Mouse (Mus musculus): ENCODE measurements at regions not wholly inside any gene's neighbourhood (a gene's known extent, or its start where the extent isn't known, plus 50 kb on each side); places are given as distances from the start of the nearest gene placed in this dataset.
A peak's percentile ranks its signal among the peaks of the same experiment; 100 is the strongest.

- H3K4me1 ChIP-seq (ENCODE audit: insufficient read depth, low read length) = no peaks in the 10 kb centered on the region
- no peak overlapping the region for H3K27ac ChIP-seq (ENCODE audit: low read length)
- no peak overlapping the region for H3K4me3 ChIP-seq (ENCODE audit: low read length)
- H3K27me3 ChIP-seq (ENCODE audit: insufficient read depth, low read length) = no peaks in the 10 kb centered on the region
- no peak for ATAC-seq (ENCODE audit: low FRiP score, low TSS enrichment)
- no peak overlapping the region for H3K9ac ChIP-seq (replicated peaks; ENCODE audit: low read length)
- 78% methylated on average over 4 of the region's 4 CpGs for WGBS
- no peaks in the 10 kb centered on the region for H3K9me3 ChIP-seq (ENCODE audit: low read length)
- no peak overlapping the region for H3K4me2 ChIP-seq (replicated peaks; ENCODE audit: low read depth, low read length)
- H3K36me3 ChIP-seq (ENCODE audit: insufficient read depth, low read length) = no peaks in the 10 kb centered on the region
Observed at GRCm38 (mm10) chr3:110657495-110658105, 406.8 kb upstream of the Prmt6 start.

GRCm38 (mm10) chr3:110626326-110626725 is 375.5 kb upstream of the Prmt6 start:
- Histone ChIP-seq H3K9ac (replicated peaks; ENCODE audit: low read length) (no peak overlapping the region), H3K27ac (ENCODE audit: low read length) (no peak overlapping the region), H3K9me3 (ENCODE audit: low read length) (no peaks in the 10 kb centered on the region), H3K4me2 (replicated peaks; ENCODE audit: low read depth, low read length) (no peak overlapping the region), H3K4me3 (ENCODE audit: low read length) (no peak overlapping the region), H3K27me3 (ENCODE audit: insufficient read depth, low read length) (no peaks in the 10 kb centered on the region), H3K4me1 (ENCODE audit: insufficient read depth, low read length) (no peaks in the 10 kb centered on the region), H3K36me3 (ENCODE audit: insufficient read depth, low read length) (no peaks in the 10 kb centered on the region)
- WGBS = 43% methylated on average over 3 of the region's 3 CpGs
- ATAC-seq (ENCODE audit: low FRiP score, low TSS enrichment) = peak; percentile 76; the same call in 1 of the 2 replicates

GRCm38 (mm10) chr3:110599175-110599853 is 348.5 kb upstream of the Prmt6 start:
- no peaks in the 10 kb centered on the region for H3K27me3 ChIP-seq (ENCODE audit: insufficient read depth, low read length)
- WGBS = 58% methylated on average over 4 of the region's 4 CpGs
- H3K36me3 ChIP-seq (ENCODE audit: insufficient read depth, low read length) = no peaks in the 10 kb centered on the region
- H3K9me3 ChIP-seq (ENCODE audit: low read length) = no peaks in the 10 kb centered on the region
- H3K4me3 ChIP-seq (ENCODE audit: low read length) = no peak overlapping the region
- peak; percentile 54; the same call in 1 of the 2 replicates for ATAC-seq (ENCODE audit: low FRiP score, low TSS enrichment)
- H3K9ac ChIP-seq (replicated peaks; ENCODE audit: low read length) = no peak overlapping the region
- H3K4me2 ChIP-seq (replicated peaks; ENCODE audit: low read depth, low read length) = no peak overlapping the region
- no peak overlapping the region for H3K27ac ChIP-seq (ENCODE audit: low read length)
- H3K4me1 ChIP-seq (ENCODE audit: insufficient read depth, low read length) = no peaks in the 10 kb centered on the region

GRCm38 (mm10) chr3:110582766-110583165 is 332.0 kb upstream of the Prmt6 start:
- Histone ChIP-seq H3K4me2 (replicated peaks; ENCODE audit: low read depth, low read length) (no peak overlapping the region), H3K36me3 (ENCODE audit: insufficient read depth, low read length) (no peaks in the 10 kb centered on the region), H3K27ac (ENCODE audit: low read length) (0 out of 2 replicates have a peak overlapping the region, but pooled peaks have one; percentile 14), H3K4me1 (ENCODE audit: insufficient read depth, low read length) (peaks cover 2% of the 10 kb centered on the region; the same call in 1 of the 2 replicates), H3K9ac (replicated peaks; ENCODE audit: low read length) (no peak overlapping the region), H3K4me3 (ENCODE audit: low read length) (no peak overlapping the region), H3K9me3 (ENCODE audit: low read length) (no peaks in the 10 kb centered on the region), H3K27me3 (ENCODE audit: insufficient read depth, low read length) (no peaks in the 10 kb centered on the region)
- 43% methylated on average over 2 of the region's 2 CpGs for WGBS
- ATAC-seq (ENCODE audit: low FRiP score, low TSS enrichment) = no peak; the same call in 1 of the 2 replicates

- H3K4me1 ChIP-seq (ENCODE audit: insufficient read depth, low read length) = peaks cover 2% of the 10 kb centered on the region; the same call in 1 of the 2 replicates
- H3K27ac ChIP-seq (ENCODE audit: low read length) = no peak overlapping the region
- 69% methylated on average over 1 of the region's 1 CpGs for WGBS
- no peaks in the 10 kb centered on the region for H3K9me3 ChIP-seq (ENCODE audit: low read length)
- peak; percentile 57; the same call in 1 of the 2 replicates for ATAC-seq (ENCODE audit: low FRiP score, low TSS enrichment)
- H3K36me3 ChIP-seq (ENCODE audit: insufficient read depth, low read length) = no peaks in the 10 kb centered on the region
- no peaks in the 10 kb centered on the region for H3K27me3 ChIP-seq (ENCODE audit: insufficient read depth, low read length)
- H3K4me2 ChIP-seq (replicated peaks; ENCODE audit: low read depth, low read length) = no peak overlapping the region
- H3K9ac ChIP-seq (replicated peaks; ENCODE audit: low read length) = no peak overlapping the region
- H3K4me3 ChIP-seq (ENCODE audit: low read length) = no peak overlapping the region
Observed at GRCm38 (mm10) chr3:110579261-110579660, 328.5 kb upstream of the Prmt6 start.

GRCm38 (mm10) chr3:110567187-110567586 is 316.4 kb upstream of the Prmt6 start:
- ATAC-seq (ENCODE audit: low FRiP score, low TSS enrichment) = no peak
- no peaks in the 10 kb centered on the region for H3K36me3 ChIP-seq (ENCODE audit: insufficient read depth, low read length)
- no peaks in the 10 kb centered on the region for H3K9me3 ChIP-seq (ENCODE audit: low read length)
- H3K4me3 ChIP-seq (ENCODE audit: low read length) = no peak overlapping the region
- WGBS = 80% methylated on average over 4 of the region's 4 CpGs
- H3K4me1 ChIP-seq (ENCODE audit: insufficient read depth, low read length) = no peaks in the 10 kb centered on the region
- H3K27me3 ChIP-seq (ENCODE audit: insufficient read depth, low read length) = no peaks in the 10 kb centered on the region
- H3K9ac ChIP-seq (replicated peaks; ENCODE audit: low read length) = no peak overlapping the region
- H3K4me2 ChIP-seq (replicated peaks; ENCODE audit: low read depth, low read length) = no peak overlapping the region
- H3K27ac ChIP-seq (ENCODE audit: low read length) = no peak overlapping the region

- no peak overlapping the region for H3K4me2 ChIP-seq (replicated peaks; ENCODE audit: low read depth, low read length)
- H3K36me3 ChIP-seq (ENCODE audit: insufficient read depth, low read length) = no peaks in the 10 kb centered on the region
- no peak overlapping the region for H3K4me3 ChIP-seq (ENCODE audit: low read length)
- H3K27ac ChIP-seq (ENCODE audit: low read length) = no peak overlapping the region
- H3K9ac ChIP-seq (replicated peaks; ENCODE audit: low read length) = no peak overlapping the region
- no peaks in the 10 kb centered on the region for H3K4me1 ChIP-seq (ENCODE audit: insufficient read depth, low read length)
- no peak for ATAC-seq (ENCODE audit: low FRiP score, low TSS enrichment)
- no peaks in the 10 kb centered on the region for H3K27me3 ChIP-seq (ENCODE audit: insufficient read depth, low read length)
- 82% methylated on average over 4 of the region's 4 CpGs for WGBS
- H3K9me3 ChIP-seq (ENCODE audit: low read length) = no peaks in the 10 kb centered on the region
Observed at GRCm38 (mm10) chr3:110547326-110547725, 296.5 kb upstream of the Prmt6 start.

GRCm38 (mm10) chr3:110538275-110538674 is 287.5 kb upstream of the Prmt6 start:
- H3K27me3 ChIP-seq (ENCODE audit: insufficient read depth, low read length) = no peaks in the 10 kb centered on the region
- 47% methylated on average over 2 of the region's 2 CpGs for WGBS
- no peaks in the 10 kb centered on the region for H3K36me3 ChIP-seq (ENCODE audit: insufficient read depth, low read length)
- no peaks in the 10 kb centered on the region for H3K9me3 ChIP-seq (ENCODE audit: low read length)
- H3K4me1 ChIP-seq (ENCODE audit: insufficient read depth, low read length) = no peaks in the 10 kb centered on the region
- no peak overlapping the region for H3K4me3 ChIP-seq (ENCODE audit: low read length)
- H3K27ac ChIP-seq (ENCODE audit: low read length) = no peak overlapping the region
- H3K9ac ChIP-seq (replicated peaks; ENCODE audit: low read length) = no peak overlapping the region
- H3K4me2 ChIP-seq (replicated peaks; ENCODE audit: low read depth, low read length) = no peak overlapping the region
- no peak for ATAC-seq (ENCODE audit: low FRiP score, low TSS enrichment)

Data from kidney, embryonic 16.5 days (tissue).